Comparison of ENCODE assay signal across 19 mouse cellular contexts in the genomic region with DNA sequence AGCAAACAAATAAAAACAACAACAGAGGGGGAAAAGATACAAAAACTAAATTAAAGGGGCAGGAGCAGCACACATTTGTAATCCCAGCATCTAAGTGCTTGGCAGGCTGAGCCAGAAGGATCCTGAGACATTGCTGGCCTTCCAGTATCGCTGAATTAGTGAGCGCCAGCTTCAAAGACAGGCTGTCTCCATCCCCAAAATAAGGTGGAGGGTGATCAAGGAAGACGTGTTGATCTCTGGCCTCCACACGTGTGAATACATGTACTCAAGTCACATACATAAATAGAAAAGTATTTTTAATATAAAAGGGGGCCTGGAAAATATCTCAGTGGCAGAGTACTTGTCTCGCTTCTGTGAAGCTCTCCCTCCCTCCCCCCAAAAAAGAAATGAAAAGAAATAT. TPM values are rescaled to one million over a fixed set of nuclear protein-coding genes. Genes with fewer than 3 reads are reported as not detected.
"Had no signal": no experiment of that assay in that cellular context is flagged by ENCODE, and none has a peak within 500 bp of the region (broad histone marks: within the 10 kb centered on the region; RNA-seq: fewer than 3 reads in every experiment).

No protein-coding gene starts in this region.

- H3K4me2 ChIP-seq: neural tube, embryonic 13.5 days; neural tube, embryonic 15.5 days; stomach, embryonic 15.5 days had no signal

- H3K36me3 ChIP-seq: neural tube, embryonic 13.5 days; neural tube, embryonic 15.5 days; stomach, embryonic 15.5 days had no signal

- H3K4me3 ChIP-seq: neural tube, embryonic 13.5 days; neural tube, embryonic 15.5 days; stomach, embryonic 15.5 days had no signal

- H3K27ac ChIP-seq: neural tube, embryonic 13.5 days; neural tube, embryonic 15.5 days; stomach, embryonic 15.5 days; stomach, postnatal 0 days had no signal

- H3K9me3 ChIP-seq: neural tube, embryonic 13.5 days; neural tube, embryonic 15.5 days; stomach, embryonic 15.5 days had no signal

- DNase-seq: retina, postnatal 1 day; right cerebral cortex, adult 18-20 months; right cerebral cortex, postnatal 14 days; right cerebral cortex, postnatal 25 days; right cerebral cortex, postnatal 4 days; spleen, adult 18-20 months; thymus, adult 18-20 months; thymus, adult 2 months; thymus, postnatal 14 days; thymus, postnatal 25 days; thymus, postnatal 36 days; thymus, postnatal 4 days had no signal

- H3K9ac ChIP-seq: neural tube, embryonic 13.5 days; neural tube, embryonic 15.5 days; stomach, embryonic 15.5 days had no signal

RNA-seq across cellular contexts. Expression of a gene that starts 15.1 kb away (rescaled TPM):
- polyA plus RNA-seq: neural tube, embryonic 13.5 days; neural tube, embryonic 14.5 days; neural tube, embryonic 15.5 days; thymus, adult 2 months; thymus, postnatal 0 days; urinary bladder, adult 2 months had no signal
